Mouse (Mus musculus) 3T3-L1 (cell line): ENCODE measurements around the gene Pim1.
"Not testable (repeated sequence)": the region's sequence is repeated elsewhere in the genome, so short reads cannot be mapped to it uniquely, and the experiment has no call there.

Source experiments
- DNase-seq: peaks from one replicate; pipeline ENCODE4 v3.0.0-alpha.2; 2015; ENCODE audit warnings: low read depth, low spot score

Pim1 gene

DNA sequence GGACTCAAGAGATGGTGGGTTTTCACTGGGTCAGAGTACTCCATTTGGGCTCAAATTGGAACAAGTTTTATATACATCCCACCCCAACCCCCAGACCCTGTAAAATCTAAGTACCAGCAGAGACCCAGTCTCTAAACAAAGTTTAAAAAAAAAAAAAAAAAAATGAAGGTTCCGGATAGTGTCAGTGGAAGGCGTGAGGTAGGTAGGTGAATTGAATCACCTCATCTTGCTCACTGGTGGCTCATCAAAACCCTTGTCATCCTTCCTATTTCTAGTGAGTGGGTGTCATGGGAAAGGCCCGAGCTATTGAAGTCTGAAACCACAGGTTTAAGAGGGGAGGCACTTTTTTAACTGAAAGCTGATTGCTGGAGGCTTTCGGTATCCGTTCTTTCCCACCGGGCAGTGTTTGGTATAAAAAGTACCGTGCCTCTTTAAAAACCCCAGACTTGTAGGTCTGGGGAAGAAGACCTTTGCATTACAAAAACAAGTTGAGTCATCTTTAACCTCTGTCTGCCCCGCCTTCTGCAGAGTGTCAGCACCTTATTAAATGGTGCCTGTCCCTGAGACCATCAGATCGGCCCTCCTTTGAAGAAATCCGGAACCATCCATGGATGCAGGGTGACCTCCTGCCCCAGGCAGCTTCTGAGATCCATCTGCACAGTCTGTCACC, 3.6 kb downstream of the Pim1 start:
- no peak for DNase-seq

DNA sequence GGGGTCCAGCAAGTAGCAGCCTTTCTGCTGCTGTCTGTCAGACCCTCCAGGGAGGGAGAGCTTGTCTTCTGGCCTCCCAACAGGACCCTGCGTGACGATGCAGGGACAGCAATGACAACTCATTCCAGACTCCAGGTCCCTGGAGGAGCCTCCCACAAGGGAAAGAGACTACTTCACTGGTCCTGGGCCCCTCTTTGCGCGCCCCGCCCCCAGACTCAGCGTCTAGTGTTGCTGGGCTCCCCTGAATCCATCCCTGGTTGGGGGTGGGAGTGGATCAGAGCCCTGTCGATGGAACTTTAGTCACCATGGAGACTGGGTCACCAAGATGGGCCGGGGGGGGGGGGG, 4.2 kb downstream of the Pim1 start:
- DNase-seq = no peak

DNA sequence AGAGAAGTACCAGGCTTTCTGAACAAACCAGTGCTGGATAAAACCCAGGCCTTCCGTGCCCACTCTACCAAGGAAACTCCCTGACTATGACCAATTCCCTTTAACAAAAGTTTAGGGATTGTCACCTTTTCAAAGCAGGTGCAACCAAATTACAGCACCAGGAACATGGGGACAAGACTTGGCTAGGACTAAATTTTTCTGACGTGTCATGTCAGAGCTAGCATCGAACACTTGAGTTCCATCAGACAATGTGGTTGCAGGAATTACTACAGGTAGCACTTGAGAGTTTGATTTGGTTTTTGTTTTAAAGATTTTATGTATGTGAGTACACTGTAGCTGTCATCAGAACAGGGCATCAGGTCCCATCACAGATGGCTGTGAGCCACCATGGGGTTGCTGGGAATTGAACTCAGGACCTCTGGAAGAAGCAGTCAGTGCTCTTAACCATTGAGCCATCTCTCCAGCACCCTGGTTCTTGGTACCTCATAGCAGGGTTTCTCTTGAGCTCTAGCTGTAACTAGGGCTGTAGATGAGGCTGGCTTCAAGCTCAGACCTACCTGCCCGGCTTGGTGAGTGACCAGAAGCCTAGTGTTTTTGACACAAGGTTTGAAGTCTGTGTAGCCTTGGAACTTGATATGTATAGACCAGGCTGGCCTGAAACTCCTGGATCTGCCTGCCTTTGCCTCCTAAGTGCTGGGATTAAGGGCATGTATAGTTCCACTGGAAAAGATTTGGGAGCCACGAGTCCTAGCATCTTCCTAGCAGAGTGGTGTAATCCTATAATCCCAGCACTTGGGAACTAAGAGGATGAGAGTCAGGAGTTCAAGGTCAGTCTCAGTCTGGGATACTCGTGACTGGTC, 5.9 kb downstream of the Pim1 start:
- DNase-seq = no peak

DNA sequence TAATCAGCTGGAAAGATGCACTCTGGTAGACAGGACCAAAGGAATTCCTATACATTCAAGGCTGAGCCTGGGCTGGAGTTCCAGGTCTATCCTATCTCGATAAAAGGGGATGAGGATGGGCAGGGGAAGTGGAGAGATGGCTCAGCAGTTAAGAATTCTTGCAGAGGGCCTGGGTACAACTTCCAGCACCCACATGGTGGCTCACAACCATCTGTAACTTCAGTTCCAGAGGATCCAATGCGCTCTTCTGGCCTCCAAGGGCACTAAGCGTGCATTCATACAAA, 6.5 kb downstream of the Pim1 start:
- no peak for DNase-seq

DNA sequence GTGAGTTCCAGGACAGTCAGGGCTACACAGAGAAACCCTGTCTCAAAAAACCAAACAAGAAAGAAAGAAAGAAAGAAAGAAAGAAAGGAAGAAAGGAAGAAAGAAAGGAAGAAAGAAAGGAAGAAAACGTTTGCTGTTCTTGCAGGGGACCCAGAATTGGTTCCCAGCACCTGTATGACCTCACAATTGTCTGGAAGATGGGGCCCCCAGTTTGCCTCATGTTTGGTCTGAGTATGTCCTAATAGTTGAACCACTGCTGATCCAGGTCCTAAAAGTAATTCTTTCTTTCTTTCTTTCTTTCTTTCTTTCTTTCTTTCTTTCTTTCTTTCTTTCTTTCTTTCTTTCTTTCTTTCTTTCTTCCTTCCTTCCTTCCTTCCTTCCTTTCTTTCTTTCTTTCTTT, 6.9 kb downstream of the Pim1 start:
- not testable (repeated sequence) for DNase-seq

DNA sequence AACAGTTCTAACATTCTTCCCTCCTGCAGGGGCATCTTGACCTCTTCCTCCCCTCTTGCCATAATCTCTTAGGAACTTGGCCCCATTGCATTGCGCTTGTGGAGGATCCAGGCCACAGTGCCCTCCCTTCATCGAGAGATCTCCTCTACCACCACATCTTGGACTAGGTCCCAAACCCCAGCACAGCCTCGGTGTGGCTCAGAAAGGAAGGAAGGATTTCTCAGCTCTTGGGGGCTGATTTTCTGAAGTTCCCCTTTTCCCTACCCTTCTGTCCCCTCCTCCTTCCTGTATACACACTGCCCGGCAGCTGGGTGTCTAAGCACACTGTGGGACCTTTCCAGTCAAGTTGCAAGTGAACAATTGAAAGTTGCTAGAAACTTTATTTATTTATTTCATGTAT, 7.5 kb downstream of the Pim1 start:
- no peak for DNase-seq

DNA sequence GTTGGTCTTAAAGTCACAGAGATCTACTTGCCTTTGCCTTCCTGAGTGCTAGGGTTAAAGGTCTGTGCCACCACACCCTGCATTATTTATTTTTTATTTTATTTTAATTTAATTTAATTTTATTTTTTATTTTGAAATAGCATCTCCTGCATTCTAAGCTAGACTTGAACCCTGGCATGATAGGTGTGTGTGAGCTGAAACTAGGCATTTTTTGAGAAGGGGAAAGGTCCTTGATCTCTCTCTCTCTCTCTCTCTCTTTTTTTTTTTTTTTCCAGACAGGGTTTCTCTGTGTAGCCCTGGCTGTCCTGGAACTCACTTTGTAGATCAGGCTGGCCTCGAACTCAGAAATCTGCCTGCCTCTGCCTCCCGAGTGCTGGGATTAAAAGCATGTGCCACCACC, 8.4 kb downstream of the Pim1 start:
- DNase-seq = not testable (repeated sequence)

DNA sequence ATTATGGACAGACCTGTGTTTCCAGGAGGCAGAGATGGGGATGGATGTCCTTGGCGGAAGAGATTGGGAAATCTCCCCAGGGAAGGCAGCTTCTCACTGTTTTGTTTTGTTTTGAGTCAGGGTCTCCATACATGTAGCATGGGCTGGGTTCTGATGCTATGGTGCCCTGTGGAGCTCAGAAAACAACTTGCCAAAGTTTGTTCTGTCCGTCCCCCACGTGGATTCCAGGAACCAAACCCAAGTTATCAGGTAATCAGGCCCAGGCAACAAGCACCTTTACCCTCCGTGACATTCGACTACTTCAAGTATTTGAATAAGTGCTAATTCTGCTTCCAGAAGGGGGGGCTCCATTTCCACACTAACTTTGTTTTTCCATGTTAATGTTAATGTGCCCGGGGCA, 9.0 kb downstream of the Pim1 start:
- DNase-seq = no peak

DNA sequence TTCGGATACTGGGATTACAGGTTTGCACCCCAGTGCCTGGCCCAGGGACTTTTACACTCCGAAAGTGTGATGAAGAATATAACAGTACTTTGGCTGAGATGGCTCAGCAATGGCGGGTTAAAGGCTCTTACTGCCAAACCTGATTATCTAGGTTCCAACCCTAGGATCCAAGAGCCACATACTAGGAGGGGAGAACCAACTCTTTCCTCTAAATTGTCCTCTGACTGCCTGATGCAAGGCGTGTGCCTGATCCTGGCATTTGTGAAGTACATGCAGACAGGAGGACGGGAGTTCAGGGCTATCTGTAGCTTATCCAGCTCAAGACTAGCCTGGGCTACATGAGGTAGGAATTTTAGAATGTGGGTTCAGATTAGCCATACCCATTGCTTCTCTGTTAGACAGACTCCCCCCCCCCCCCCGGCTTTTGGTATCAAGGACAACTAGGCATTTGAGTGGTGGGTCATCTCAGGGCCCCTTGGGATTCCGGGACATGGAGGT, 9.7 kb downstream of the Pim1 start:
- no peak for DNase-seq

DNA sequence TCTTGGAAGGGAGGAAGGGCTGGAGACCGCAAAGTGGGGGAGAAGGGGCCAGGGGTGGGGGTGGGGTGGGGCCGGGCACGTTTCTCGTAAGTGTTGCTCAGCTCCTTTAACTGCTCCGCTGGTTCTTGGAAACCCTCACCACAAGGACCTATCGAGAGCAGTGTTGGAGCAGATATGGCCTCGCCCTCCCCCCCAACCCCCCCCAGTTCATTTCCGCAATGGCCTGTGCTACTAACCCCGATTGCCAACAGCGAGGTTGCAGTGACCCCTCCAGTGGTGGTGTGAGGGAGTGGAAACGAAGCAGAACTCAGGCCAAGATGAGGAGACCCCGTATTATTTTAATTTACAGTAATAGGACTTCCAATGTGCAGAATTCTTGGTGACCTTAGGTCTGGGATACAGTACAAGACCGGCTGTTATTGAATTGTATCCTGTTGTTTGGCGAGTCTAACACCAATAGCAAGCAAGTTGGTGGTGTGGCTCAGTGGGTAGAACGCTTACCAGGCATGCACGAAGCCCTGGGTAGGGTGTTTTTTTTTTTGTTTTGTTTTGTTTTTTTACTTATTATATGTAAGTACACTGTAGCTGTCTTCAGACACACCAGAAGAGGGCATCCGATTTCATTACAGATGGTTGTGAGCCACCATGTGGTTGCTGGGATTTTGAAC, 10.4 kb downstream of the Pim1 start:
- DNase-seq = no peak

DNA sequence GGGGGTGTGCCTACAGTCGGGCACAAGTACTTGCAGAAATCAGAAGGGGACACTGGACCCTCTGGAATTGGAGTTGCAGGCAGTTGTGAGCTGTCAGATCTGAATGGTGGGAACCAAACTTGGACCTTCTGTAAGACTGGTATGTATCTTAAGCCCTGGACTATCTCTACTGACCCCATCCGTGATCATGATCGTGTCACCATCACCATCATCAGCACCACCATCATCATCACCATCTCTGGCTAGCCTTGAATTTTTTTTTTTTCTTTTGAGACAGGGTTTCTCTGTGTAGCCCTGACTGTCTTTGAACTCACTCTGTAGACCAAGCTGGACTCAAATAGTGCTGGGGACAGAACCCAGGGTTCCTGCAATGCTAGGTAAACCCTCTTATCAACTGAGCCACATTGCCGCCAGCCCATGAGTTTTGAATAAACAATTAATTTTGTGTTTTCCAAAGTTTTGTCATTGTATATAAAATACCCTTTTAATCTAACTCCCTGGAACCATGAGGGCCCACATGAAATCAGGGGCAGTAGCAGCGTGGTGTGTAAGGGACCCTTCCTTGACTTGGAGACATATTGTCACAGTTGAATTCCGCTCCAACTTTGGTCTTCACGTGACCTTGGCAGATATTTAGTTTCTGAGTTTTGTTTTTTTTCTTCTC, 11.6 kb downstream of the Pim1 start:
- DNase-seq = no peak

DNA sequence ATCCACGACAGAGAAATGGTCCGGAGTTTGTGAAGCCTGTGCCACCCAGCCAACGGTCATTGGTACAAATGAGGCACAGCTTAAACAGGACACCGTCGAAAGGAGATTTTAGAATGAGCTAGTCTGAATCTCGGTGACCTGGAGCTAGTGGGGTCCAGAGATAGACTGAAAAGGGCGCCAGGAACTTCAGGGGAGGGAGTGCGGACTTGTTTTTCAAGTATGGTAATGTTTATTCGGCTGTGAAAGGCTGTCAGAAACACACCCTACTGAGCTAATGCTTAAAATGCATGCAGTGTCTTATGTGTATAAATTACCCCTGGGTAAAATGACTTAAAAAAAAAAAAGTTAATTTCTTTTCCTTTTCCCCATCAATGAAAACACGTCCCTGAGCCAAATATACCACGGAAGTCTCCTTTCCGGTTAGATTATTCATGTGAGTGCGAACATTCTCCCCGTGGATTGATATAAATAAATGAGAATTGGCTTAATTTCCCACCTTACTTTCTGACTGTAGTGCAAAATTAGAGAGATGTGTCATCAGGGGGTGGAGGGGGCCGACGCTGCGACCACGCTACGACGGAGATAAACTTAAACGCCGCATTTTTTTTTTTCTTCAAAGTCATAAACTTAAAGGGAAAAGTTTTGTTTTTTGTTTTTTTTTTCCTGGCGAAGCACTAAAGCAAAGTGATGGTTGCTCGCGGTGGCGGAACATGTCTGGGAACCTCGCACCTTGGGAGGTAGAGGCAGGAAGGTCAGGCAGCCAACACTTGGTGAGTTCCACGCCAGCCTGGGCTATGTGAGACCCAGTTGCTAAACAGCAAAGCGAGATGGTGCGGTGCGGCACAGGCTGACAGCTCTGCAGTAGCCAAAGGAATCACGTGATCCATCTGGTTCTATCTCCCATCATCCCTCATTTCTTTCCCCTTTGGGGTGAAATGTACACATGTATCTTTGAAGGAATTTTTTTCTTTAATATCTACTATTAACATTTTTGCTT, 12.4 kb downstream of the Pim1 start:
- no peak for DNase-seq

DNA sequence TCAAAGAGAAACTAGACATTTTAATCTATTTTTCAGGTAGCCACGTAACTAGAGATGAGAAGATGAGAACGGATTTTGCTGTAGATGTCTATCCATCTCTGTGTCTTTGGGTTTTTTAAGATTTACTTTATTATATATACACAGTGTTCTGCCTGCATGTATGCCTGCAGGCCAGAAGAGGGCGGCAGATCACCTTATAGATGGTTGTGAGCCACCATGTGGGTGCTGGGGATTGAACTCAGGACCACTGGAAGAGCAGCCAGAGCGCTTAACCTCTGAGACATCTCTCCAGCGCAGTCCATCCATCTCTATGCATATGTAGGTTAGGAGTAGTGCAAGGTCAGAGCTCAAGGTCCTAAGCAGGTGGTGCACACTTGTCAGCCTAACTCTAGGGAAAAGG, 13.1 kb downstream of the Pim1 start:
- no peak for DNase-seq

DNA sequence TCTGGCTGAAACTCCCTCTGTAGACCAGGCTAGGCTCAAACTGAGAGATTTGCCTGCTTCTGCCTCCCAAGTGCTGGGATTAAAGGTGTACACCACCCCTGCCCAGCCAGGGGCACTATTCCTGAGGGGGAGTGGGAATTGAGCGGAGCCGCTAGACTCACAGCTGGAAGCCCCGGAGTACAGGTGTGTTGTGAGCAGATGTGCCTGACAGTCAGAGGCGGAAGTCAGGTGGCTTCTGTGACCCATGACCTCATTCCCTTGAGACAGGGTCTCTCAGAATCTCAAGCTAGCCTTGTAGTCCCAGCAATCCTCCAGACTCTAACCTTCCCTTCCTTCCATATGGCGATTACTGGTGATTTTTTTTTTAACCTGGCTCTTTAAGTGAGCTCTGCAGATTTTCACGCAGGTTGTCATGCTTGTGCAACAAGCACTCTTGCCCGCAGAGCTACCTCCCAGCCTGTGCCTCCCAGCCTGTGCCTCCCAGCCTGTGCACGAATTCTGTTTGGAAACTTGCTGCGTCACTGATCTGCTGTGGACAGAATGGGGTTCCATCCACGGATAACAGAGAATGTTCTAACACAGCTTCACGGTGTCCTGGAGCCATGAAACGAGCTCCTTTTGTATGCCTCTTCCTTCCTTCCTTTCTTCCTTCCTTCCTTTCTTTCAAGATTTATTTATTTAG, 18.5 kb downstream of the Pim1 start:
- no peak for DNase-seq

DNA sequence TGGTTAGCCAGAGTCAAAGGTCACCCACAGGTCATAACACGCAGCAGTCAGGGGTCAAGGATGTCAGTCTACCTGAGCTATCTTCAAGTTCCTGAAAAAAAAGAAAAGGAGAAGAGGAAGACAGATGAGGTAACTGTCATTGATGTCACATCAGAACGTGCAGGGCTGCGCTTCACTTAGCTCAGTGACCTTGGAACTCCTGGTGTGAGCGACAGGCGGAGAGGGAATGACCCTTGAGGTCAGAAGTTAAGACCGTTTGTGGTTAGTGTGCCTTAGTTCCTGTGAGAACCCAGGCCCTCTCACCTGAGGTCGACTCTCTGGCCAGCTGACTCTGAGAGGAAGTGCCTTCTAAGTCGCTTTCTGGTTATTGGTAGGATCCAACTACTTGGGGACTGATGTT, 20.1 kb downstream of the Pim1 start:
- DNase-seq = no peak

DNA sequence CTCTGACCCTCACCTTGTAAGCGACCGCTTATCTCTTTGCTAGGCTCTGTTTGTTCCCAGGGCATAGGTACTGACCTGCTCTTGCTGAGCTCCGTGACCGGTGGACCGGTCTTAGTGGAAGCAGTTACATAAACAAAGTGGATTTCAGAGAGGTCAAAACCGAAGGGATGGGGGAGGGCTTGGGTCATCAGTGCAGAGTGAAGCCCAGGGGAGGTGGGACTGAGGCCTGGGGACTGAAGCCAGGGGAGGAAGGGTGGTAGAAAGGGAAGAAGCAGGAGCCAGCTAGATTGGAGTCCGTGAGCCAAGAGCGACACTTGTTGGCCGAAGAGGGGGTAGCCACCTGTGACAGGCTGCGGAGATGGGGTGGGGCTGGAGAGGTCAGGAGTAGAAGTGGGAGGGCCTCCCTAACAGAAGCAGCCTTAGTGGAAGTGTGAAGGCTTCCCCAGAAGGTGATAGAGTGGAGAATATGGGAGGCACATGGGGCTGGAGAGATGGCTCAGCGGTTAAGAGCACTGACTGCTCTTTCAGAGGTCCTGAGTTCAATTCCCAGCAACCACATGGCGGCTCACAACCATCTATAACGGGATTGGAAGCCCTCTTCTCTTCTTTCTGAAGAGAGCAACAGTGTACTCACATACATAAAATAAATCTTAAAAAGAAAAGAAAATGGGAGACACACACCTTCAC, 22.6 kb downstream of the Pim1 start:
- no peak for DNase-seq

DNA sequence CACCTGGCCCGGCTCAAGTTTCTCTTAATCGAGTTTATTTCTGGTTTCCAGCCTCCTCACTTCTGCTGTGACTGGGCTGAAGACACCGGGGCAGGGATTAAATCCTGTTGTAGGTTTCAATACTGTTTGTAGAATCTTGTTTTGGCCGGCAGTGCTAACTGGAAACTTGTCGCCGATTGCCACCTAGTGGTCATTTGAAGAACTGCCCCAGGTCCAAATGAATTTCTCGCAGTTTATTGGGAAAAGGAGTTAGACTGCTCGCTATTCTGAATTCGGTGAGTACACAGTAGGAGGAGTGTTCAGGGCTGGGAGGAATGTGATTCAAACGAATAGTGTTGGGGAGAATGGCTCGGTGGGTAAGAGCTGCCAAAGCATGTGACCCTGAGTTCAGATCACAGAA, 23.9 kb downstream of the Pim1 start:
- peak; percentile 91 for DNase-seq

DNA sequence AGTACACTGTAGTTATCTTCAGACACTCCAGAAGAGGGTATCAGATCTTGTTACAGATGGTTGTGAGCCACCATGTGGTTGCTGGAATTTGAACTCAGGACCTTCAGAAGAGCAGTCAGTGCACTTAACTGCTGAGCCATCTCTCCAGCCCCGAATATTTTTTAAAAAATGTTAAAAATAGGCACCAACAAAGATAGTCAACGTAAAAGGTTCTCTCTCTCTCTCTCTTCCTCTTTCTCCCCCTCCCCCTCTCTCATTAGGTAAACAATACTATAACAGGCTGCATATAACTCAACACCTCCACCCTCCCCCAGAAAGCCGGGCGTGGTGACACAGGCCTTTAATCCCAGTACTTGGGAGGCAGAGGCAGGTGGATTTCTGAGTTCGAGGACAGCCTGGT, 28.1 kb downstream of the Pim1 start:
- DNase-seq = not testable (repeated sequence)

DNA sequence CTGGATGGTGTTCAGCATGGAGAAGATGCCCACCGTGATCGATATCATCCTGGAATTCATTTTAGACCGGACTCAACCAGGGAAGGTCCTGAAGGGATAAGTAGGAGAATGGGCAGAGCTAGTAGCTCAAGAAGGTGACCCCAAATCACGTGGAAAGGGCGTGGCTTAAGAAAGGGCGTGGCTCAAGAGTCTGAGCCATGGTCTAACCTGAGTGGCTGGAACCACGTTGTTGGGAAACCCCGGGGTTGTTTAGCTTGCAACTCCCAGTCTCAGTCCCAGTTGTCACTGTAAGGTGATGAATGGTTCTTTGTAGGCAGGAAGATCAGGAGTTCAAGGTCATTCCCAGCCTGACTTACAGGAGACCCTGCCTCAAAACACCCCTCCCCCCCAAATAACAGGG, 29.2 kb downstream of the Pim1 start:
- no peak for DNase-seq

DNA sequence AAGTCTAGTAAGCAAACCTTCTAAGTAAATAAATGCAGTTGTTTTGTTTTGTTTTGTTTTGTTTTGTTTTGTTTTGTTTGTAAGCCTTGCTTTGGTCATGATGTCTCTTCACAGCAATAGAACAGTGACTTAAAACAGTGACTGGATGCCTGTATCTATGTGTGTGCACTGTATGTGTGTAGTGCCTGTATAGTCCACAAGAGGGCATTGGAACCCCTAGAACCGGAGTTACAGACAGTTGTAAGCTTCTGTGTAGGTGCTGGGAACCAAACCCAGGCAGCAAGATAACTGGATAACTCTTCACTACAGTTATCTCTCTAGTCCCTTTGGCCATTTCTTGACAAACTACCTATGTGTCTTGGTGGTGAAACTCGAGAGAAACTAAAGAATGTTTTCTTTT, 35.1 kb downstream of the Pim1 start:
- DNase-seq = no peak
